Mouse (Mus musculus): Measurements from ENCODE around the gene Klf6.

GRCm38 (mm10) chr13:5826170-5826827, 35.0 kb upstream of the Klf6 start:
- TF ChIP-seq FLI1 (IDR thresholded peaks at IDR 0.05; ENCODE audit: low read length) (no peak), GATA1 (IDR thresholded peaks at IDR 0.05; ENCODE audit: borderline replicate concordance, low read length) (no peak)

All from megakaryocyte, embryonic 14.5 days (primary cell).